Mouse (Mus musculus): ENCODE results near the gene Galnt10.

Gene Galnt10

DNA sequence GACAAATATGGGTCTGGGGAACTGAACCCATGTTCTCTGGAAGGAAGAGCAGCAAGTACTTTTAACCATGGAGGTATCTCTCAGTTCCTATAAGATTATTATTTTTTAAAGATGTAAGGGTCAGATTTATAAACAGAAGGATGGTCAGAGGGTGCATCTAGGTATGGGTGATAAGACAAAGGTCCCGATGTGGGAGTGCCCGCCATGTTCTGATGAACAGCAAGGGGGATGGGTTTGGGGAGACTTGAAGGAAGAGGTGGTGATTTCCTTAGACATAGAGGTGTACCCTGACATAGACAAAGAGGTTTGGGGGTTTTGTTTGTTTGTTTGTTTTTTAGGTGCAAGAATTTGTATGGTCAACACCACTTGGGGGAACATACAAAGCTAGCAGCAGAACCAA is 1.6 kb upstream of the Galnt10 start:
- no peak for DNase-seq (ENCODE audit: low spot score)

DNA sequence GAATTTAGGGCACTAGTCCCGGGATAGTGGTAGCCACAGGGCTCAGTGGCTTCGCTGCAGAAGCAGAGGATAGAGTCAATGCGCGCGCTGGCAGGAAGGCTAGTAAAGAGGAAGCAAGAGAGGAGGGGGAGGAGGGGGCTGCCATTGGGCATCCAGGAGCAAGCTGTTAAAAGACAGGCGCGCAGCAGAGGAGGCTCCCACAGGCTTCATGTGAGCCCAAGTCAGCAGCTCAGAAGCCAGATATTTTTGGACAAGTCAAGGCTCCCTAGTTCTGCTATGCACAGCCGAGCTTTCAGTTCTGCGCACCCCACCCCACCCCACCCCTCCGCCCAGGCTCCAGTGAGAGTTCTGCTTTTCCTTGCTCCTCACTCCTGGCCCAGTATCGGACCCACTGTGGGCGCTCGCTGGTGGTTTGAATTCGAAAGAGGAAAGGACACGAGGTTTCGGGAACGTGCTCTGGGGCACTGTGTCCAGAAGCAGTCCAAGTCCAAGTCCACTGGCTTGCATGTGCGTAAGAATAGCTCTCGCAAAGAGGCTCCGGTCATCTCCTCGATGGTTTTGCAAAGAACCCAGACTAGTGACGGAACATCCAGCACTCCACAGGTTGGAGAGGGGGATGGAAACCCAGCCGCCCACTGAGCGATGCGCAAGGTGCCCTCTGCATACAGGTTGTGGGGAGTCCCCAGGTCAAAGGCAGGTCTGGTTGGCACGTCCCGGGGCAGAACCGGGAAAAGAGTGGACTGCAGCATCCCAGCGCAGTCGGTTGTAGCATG is 811 bp upstream of the Galnt10 start:
- DNase-seq (ENCODE audit: low spot score), result peak; percentile 21

DNA sequence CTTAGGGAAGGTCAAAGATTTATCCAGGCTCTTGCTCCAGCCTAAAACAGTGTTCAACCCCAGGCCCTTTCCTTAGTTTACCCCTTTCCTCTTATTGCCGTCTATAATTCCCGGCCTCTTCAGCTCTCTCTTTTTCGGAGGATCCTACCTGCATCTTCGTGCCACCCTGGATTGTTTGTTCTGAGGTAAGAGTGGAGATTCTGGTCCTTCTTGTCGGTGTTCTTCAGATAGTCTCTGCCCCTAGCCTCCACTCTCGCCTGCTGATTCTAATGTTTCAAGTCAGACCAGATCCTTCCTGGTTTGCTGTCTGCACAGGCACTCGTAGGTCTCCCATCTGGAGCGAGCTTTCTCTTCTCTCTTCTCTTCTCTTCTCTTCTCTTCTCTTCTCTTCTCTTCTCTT is 605 bp downstream of the Galnt10 start:
- no peak for DNase-seq (ENCODE audit: low spot score)

DNA sequence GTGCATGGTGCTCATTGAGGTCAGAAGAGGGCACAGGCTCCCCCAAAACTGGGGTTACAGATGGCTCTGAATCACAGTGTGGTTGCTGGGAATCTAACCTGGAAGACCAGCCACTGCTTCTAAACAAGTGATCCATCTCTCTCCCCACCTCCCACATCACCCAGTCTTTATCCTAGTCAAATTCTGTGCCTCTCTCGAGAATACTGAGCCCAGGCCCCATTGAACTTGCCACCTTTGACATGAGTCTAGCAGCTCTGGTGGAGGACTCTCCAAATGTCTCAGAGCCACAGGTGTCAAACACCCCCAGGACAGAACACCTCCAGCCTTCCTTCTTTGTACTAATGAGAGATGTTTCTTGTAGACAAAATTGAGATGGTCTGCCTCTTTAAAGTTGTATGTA is 1.2 kb downstream of the Galnt10 start:
- no peak for DNase-seq (ENCODE audit: low spot score)

DNA sequence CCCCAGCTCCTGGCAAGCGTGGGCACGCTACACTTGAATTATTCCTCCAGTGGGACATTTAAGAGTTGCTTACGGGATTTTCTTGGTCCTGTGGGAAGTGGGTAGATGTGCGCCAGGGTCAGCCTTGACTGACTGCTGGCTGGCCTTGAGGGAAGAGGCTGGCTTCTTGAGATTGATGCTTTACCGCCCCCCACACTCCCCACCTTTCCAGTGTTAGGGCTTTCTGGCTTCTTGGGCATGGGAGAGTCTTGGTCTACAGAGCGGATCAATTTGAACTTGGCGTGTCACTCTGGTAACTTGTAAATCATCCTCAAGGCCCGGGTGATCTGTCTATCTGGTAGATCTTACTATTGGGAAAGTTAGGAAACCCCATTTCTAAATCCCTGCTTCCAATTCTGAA is 1.7 kb downstream of the Galnt10 start:
- DNase-seq (ENCODE audit: low spot score), result no peak

DNA sequence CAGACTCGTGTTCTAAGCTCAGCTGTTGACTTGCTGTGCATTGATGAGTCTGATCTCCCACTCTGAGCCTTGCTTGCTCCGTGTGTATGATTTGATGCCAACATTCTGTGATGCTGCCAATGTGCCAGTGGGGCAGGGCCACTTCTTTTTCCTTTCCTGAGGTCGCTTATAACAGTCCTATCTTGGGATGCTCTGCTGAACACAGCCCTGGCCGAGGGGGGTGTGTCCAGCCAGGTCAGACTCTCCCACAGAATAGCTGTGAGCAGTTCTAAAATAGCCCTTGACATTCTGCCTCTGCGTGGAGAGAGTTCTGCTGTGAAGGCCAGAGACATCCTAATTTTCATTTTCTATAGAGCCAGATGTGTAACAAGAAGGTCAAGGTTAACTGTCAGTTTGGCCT is 2.2 kb downstream of the Galnt10 start:
- no peak for DNase-seq (ENCODE audit: low spot score)

DNA sequence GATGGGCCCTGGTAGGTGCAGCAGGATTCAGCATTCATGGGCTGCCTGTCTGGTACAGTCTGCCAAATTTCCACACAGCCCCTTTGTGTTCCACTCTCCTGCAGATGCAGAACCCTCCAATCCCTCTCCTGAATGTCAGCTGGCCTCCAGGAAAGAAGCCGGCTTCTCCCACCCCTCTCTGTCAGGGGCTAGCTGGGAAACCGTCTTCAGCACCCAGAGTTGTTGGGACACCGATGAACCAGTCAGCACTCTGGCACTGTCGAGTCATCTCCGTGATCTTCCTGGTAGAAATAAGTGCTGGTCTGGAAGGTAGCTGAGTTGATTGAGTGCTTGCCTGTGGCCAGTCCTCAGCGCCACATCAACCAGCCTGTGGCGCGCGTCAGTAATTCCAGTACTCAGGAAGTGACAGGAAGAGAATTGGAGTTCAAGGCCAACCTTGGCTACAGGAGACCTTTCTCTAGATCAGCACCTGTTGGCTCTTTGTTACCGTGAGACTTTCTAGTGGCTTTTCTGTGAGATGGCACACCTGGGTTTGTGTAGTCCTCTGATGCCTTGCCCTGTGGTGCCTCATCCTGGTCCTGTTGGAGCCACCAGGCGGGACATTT is 3.1 kb downstream of the Galnt10 start:
- DNase-seq (ENCODE audit: low spot score), result no peak

DNA sequence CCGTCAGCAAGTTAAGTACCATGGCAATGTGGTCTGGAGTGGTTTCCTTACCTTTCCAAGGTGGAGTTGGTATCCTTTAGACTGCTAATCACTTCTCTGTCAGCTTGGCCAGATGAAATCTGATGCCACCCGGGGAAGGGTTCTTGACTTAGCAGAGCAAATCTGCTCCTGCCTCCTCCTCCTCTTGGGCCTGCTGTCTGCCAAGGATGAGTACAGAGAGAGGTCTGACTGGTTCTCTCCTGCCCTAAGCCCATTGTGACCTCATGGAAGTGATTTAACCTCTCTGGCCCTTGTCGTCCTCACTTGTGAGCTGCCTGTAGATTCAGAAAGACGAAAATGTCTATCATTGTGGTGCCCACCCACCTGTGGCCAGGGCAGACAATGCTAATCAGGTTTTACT is 4.0 kb downstream of the Galnt10 start:
- DNase-seq (ENCODE audit: low spot score), result no peak

DNA sequence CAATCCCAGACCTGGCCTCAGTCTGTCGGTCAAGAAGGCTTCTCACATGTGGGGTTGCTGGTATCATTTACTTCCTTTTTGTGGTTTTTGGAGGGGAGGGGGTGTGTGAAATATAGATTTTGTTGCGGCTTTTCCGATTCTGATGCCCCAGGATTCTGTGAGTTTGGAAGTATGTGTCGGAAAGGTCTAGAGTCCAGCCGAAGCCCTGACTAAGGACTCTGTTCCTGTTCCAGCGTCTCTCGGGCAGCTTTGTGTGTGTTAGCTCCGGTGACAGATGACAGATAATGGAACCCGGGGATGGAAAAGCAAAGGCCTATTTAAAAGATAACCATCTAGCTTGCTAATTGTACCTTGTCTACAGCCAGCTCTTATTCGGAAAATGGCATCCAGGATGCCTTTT is 4.4 kb downstream of the Galnt10 start:
- DNase-seq (ENCODE audit: low spot score), result no peak

DNA sequence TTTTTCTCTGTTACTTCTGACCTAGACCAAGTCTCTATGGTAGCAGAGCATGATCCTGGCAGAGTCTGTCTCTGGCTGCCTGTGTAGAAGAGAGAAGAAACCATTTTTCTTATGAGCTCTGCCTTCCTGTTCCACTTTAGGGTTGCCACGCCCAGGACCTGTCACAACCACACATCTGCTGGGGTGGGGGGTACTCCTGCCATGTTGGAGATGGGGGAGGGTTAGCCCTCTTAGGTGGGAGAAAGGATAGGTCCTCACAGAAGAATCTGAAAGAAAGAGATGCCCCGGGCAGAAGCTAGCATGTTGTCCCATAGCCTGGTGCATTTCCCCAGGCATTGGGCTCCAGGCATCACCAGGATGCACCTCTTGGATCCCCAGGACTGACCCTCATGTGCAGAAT is 5.6 kb downstream of the Galnt10 start:
- DNase-seq (ENCODE audit: low spot score), result no peak

DNA sequence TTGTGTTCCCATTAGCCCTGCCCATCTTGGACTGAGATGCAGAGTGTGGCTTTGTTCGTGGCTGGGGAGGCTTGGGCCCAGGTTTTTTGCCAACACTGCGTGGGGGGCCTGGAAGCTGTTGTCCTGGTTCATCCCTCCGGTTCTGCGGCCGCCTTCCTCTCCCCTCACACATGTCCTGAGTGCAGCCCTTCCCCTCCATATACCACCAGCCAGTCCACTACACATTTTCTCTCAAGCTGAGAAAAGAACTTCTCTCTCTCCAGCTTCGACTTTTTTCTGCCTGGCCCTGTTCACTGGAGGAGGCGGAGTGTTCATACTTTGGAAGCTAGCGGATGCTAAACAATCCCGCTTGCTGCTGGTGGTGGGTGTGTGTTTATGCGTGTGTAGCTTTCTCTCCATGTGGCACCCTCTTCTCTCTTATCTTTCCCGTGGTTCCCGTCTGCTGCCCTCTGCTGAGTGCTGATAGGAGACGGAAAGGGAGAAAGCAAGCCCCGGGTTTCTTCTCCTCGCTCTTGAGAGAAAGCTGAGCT is 6.1 kb downstream of the Galnt10 start:
- DNase-seq (ENCODE audit: low spot score), result no peak

DNA sequence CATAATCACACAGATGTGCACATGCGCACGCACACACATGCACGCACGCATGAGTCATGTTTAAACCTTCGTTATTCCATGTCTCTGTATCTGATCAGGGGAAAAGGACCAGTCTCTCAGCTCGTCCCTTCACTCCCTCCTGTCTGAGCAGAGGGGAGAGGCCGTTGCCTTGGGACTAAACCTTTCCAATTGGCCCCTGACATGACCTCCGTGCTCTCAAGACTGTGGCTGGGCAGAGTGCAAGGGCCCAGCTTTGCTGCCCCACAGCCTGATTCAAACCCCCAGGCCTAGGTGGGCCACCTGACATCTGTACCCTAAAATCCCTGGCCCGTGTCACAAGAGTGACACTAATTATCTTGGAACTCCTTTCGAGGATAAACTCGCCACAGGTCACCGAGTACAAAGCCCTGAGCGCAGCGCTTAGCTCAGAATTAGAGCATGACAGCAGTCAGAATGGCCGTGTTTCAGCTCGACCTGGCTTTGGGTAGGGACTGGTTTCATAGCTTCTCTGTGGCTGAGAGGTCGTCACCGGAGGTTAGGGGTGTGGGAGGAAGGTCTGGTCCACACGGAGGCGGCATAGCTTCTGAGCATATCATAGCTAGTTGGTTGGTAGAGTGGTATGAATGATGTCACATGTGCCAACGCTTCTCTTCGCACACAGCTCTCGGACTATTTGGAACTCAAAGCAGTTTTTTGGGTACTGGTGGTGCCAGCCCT is 7.1 kb downstream of the Galnt10 start:
- DNase-seq (ENCODE audit: low spot score), result no peak

DNA sequence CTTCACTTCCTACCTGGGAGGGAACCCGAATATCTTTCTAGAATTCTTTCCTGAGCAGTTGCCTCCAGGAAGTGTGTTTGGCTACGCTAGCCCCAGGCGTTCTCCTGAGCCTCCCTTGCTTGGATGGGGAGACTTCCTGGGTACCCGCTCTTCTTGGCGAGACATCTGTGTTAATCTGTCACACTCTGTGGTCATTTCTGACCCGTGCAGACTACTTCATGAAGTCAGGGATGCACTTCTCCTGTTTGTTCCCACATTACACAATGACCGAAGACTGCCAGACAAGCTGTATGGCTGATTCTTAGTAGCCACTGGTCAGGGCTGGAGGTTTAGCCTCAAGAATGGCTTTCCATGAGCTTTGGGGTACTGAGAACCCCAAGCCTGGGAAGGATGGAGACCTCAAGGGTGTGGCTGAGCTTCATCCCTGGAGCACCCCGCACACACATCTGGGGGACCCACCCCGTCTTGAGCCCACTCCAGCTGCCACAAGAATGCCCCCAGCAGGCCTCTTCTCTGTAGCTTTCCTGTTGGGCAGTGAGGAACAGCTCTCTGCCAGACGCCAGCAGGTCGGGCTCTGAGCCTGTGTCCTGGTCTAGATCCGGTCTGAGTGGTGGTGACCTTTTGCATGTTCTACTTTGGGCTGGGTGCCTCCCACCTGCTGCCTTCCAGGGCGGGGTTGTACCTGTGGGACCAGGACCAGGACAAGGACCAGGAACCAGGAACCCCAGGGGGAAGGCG is 7.8 kb downstream of the Galnt10 start:
- no peak for DNase-seq (ENCODE audit: low spot score)

DNA sequence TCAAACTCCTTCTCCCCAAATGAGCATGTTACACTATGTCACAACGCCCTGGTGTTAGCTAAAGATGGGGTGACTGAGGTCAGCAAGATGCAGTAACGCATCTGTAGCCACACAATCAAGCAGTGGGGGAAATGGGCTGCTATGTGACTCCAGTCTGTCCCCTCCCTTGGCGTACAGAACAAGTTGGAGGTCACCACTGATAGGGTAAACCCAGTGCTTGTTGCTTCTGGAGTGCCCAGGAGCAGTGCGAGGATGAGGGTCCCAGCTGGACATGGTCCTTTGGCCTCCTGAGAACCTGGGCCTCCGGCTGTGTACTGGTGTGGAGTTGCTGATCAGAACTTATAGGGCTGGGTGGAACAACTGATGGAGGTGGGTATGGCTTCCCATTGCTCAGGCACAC is 8.6 kb downstream of the Galnt10 start:
- DNase-seq (ENCODE audit: low spot score), result no peak

DNA sequence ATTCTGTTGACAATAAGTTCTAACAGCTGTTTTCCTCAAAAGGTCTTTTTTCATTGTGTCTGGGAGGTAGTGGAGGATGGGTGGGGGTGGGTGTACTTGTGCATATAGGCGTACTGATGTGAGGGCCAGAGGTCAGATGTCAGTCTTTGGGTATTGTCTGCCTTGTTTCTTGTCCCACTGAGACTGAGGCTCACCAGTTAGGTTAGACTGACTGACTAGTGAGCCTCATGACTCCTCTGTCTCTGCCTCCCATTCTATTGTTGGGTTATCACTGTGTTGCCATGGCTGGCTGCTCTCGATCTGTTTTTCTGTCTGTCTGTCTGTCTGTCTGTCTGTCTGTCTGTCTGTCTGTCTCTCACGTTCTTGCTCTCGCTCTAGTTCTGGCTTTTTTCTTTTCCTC is 9.1 kb downstream of the Galnt10 start:
- no peak for DNase-seq (ENCODE audit: low spot score)

DNA sequence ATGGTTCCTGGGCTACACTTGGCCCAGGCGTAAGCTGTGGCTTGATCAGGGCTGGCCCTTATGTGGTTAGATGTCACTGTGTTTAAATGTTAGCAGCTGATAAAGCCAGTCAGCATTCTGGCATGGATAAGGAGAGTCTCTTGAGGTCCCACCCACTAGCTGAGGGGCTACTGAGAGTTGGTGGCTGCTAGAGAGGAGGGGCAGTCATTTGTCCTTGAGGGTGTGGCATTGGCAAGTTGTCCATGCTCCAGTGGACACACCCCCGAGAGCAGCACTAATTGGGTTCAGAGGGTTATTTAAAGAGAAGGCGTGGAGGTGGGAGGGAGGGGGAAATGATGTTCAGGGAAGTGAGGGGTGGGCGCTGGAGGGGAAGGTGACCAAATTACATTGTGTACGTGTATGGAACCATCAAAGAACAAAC is 9.7 kb downstream of the Galnt10 start:
- DNase-seq (ENCODE audit: low spot score), result no peak

DNA sequence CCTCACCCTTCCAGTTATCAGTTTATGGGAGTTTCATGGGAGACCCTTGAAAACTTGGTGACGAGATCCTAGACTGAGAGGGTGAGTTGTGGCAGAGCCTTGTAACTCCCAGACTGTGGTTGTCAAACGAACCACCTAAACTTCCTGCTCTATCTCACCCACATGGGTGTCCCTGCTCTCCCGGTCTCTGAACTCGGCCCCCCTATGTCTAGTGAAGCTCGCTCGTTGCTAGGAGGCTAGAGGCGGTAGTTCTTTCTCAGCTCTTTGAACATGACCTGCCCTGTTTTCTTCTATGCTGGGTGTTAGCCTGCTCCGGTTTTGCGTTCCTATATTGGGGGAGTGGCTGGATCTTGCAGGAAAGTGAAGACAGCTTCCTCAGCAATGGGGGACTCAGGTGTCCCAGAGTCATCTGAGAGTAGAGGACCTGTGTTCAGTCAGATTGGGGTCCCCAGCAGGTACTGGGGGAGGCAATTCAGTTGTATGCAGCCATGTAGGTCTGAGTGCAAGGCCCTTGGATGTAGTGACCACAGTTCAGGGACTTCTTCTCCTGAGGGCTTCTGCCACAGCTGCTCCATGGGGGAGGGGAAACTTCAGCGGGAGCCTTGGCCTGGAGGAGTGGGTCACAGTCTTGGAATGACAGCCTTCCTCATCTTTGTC is 10.6 kb downstream of the Galnt10 start:
- no peak for DNase-seq (ENCODE audit: low spot score)

DNA sequence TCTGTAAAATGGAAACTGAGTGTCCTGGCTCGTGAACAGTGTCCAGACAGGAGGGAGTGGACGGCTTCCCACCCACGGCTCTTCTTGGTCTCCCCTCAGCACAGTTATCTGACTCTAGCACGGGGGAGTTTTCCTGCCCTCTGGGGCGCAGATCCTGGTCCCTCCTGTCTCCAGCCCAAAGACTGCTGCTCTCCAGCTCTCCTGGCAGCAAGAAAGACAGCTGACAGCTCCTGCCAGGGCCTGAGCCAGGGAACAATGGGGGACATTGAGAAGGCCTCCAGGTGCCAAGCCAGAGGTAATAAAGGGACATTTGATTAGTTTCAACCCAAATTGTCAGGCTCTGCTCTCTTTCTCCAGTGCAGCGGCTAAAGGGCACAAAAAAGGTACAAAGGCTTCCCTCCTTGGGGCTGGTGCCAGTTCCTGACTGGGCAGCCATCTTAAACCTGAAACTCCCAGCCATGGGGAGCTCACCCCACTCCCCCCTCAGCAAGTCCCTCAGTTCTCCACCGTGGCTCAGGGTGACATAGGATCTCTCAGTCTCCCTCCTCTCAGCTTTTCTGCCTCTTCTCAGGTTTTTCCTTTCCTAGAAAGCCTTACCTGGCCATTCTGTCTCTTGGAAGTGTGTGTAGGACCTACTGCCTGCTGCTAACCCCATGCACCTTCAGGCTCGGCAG is 11.5 kb downstream of the Galnt10 start:
- no peak for DNase-seq (ENCODE audit: low spot score)

DNA sequence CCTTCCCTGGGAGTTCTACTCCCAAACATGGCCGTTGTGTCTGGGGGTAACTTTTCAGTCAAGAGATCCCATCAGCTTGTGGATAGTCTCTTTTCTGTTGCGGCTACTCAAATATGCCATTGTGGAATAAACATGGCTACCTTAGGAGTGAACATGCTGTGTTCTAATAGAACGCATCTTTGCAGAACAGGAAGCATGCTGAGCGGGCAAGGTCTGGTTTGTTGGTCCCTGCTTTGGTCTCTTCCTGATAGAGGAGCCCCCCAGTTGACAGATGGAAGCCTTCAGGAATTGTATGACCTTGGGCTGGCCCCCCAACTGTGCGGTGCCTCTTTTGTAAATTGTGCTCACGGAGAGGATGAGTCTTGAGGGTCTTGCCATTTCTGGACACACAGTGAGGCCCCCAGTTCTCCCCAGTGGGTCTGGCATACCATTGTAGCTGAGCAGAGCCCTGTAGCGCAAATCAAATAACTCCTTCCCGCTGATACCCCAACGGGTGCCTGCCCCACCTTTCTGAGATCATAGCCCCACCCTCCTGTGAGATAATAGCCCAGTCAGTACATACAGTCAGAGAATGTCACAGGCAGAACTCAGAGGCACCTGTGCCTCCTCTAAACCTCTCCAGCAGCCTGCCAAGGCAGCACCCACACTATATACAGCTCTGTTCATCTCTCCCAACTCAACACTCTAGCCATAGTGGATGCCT is 12.3 kb downstream of the Galnt10 start:
- DNase-seq (ENCODE audit: low spot score), result no peak

DNA sequence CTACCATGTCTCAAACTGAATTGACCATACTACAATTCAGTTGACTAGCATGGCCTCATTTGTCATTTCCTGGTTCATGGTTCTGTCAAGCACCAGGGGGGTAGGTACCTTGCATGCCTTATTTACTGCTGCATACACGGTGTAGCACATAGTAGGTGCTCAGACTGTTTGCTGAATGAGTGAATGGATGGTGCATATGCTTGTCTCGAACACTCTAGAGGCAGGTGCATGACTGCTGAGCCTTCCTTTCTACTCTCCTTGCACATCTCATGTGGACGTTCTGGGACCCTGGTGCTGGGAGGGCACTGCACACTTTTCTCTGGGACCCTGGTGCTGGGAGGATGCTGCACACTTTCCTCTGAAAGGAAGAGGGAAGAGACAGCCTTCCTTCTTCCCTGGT is 13.0 kb downstream of the Galnt10 start:
- DNase-seq (ENCODE audit: low spot score), result no peak

DNA sequence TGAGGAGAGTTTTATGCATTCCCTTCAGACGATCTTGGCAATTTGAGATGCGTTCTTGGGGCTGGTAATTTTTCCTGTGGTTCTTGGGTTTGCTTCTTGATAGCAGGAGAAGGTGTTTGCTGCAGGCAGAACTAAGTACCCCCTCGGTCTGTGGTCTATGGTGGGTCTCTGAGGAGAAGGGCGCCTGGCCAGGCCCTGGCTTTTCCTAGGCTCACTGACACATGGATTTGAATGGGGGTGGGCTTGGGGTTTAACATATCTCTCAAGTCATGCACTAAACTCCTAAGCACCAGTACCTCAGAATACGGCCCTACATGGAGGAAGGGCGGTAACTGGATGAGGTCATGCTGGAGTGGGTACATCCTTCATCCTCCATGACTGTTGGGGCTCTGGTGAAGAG is 13.5 kb downstream of the Galnt10 start:
- no peak for DNase-seq (ENCODE audit: low spot score)
